Mouse (Mus musculus): ENCODE results near the gene Foxe3.

Gene Foxe3

DNA sequence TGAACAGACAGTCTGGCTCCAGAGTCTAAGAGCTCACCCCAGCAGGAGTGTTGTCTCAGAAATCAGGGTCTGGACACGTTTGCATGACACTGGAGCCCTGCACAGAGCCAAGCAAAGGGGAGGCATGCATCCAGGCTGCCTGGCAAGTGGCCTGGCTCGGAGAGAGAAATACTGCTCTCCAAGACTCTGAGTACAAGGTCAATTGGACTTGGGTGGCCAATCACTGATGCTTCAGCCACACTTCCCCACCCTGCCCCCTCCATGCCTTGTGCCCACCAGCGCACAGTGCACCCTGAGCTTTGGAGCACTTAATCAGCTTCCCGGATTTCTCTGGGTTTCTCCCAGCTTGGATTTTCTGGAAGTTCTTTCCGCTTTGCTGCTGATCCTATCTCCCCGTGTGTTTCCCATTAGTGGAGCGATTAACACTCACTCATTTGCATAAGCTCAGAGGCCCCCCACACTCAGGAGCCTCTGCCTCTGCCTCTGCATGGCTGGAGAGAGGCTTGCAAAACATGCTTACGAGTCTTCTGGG is 49.3 kb downstream of the Foxe3 start:
- DNase-seq (ENCODE audit: low spot score in 2 of 2): no peak

All from spleen, postnatal 36 days (tissue).